Mouse (Mus musculus) brain, embryonic 14.5 days (tissue): ENCODE data around the gene Tbc1d22a.

Experiments used
- CTCF ChIP-seq: fragments of 200-500 bp; IDR thresholded peaks from 2 replicates; pipeline ENCODE4 v1.5.1; 2012; ENCODE audit warnings: inconsistent platforms, mild to moderate bottlenecking, moderate library complexity, borderline replicate concordance; ENCODE audit not compliant: insufficient read depth, insufficient read length; ENCODE audit errors: extremely low read depth
- POLR2A ChIP-seq: fragments of 200-500 bp; IDR thresholded peaks from 2 replicates; pipeline ENCODE4 v1.6.1; 2012; ENCODE audit warnings: mild to moderate bottlenecking, inconsistent platforms, borderline replicate concordance; ENCODE audit not compliant: poor library complexity, insufficient read depth, insufficient read length, severe bottlenecking; ENCODE audit errors: extremely low read depth

DNA sequence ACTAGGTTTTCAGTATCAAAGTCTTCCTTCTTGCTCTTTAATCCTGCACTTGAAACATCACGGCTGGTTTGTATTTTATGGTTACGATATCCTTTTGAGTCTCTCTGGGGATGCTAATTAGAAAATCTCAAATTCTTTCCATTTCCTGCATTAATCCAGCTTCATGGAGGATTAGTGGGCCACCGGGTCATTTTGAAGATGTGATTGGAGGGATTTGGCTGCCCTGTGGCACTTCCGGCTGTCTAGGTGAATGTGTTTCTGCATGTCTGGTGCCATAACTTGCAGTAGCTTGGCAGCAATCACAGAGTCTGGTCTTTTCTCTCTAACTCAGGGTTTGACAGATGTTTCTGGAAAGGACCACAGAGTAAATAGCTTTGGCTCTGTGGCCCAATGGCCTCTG, 305.9 kb downstream of the Tbc1d22a start:
- TF ChIP-seq CTCF = no peak
- TF ChIP-seq POLR2A = no peak
